ENCODE assay signal across 8 mouse cellular contexts in genomic region chr11:94133344-94133955, GRCm38 (mm10).
A peak's percentile ranks its signal among the peaks of the same experiment; 100 is the strongest.
DNase-seq lines count a peak whose midpoint lies in the region; ATAC-seq and TF ChIP-seq lines count a peak whose summit lies in the region.

No protein-coding gene starts in this region.

- 22% methylated on average over 11 of the region's 11 CpGs for WGBS in hindbrain, embryonic 12.5 days
- WGBS in lung, postnatal 0 days, result 14% methylated on average over 11 of the region's 11 CpGs

- no peak overlapping the region for H3K27ac ChIP-seq in hindbrain, embryonic 12.5 days
- peak overlapping the region; percentile 83 for H3K27ac ChIP-seq in lung, postnatal 0 days (ENCODE audit: low read length)

- DNase-seq in MN1 (ENCODE audit: low spot score), result peak; percentile 87
- DNase-seq in cerebellum, adult 8-10 months, result peak; percentile 94
- peak; percentile 73 to 91 for DNase-seq in frontal cortex, adult 2 months (ENCODE audit: extremely low spot score in 1 of 2, low spot score in 1 of 2)
- peak; percentile 77 for DNase-seq in layer of hippocampus, adult 9-11 months
- peak; percentile 95 for DNase-seq in lung, postnatal 0 days (ENCODE audit: low spot score)
- DNase-seq in ovary, adult 18-20 months (ENCODE audit: low spot score), result peak; percentile 72
- DNase-seq in thymus, postnatal 0 days (ENCODE audit: low spot score), result peak; percentile 86

- H3K4me3 ChIP-seq in hindbrain, embryonic 12.5 days, result no peak overlapping the region
- no peak overlapping the region for H3K4me3 ChIP-seq in lung, postnatal 0 days (ENCODE audit: low read depth, low read length)

- peak; percentile 97 for TF ChIP-seq CTCF in lung, postnatal 0 days (IDR thresholded peaks at IDR 0.05)

- no peaks in the 10 kb centered on the region for H3K9me3 ChIP-seq in hindbrain, embryonic 12.5 days (replicated peaks)
- H3K9me3 ChIP-seq in lung, postnatal 0 days (ENCODE audit: low read length), result no peaks in the 10 kb centered on the region

- H3K4me2 ChIP-seq in hindbrain, embryonic 12.5 days (replicated peaks), result 0 out of 2 replicates have a peak overlapping the region, but pooled peaks have one; percentile 1
- H3K4me2 ChIP-seq in lung, postnatal 0 days (replicated peaks; ENCODE audit: low read depth, low read length), result 0 out of 2 replicates have a peak overlapping the region, but pooled peaks have one; percentile 12

- peak; percentile 59 for ATAC-seq in hindbrain, embryonic 12.5 days (ENCODE audit: low FRiP score)
- peak; percentile 80 for ATAC-seq in lung, postnatal 0 days

- H3K36me3 ChIP-seq in hindbrain, embryonic 12.5 days, result no peaks in the 10 kb centered on the region
- no peaks in the 10 kb centered on the region for H3K36me3 ChIP-seq in lung, postnatal 0 days (ENCODE audit: insufficient read depth, low read length)

- H3K27me3 ChIP-seq in hindbrain, embryonic 12.5 days, result no peaks in the 10 kb centered on the region
- H3K27me3 ChIP-seq in lung, postnatal 0 days (replicated peaks; ENCODE audit: insufficient read depth, low read length), result no peaks in the 10 kb centered on the region

- no peak for TF ChIP-seq EP300 in lung, postnatal 0 days (IDR thresholded peaks at IDR 0.05)

- H3K9ac ChIP-seq in hindbrain, embryonic 12.5 days, result no peak overlapping the region
- no peak overlapping the region for H3K9ac ChIP-seq in lung, postnatal 0 days (replicated peaks; ENCODE audit: low read depth)

- H3K4me1 ChIP-seq in hindbrain, embryonic 12.5 days, result peaks cover 37% of the 10 kb centered on the region
- H3K4me1 ChIP-seq in lung, postnatal 0 days (ENCODE audit: insufficient read depth, low read depth, low read length), result peaks cover 17% of the 10 kb centered on the region; the same call in 1 of the 2 replicates
